Mouse (Mus musculus): ENCODE measurements around the gene Oxct2a.

- TF ChIP-seq CTCF (IDR thresholded peaks at IDR 0.05; ENCODE audit: insufficient read depth, low read length) (peak; percentile 43; the same call in 1 of the 2 replicates), POLR2A (IDR thresholded peaks at IDR 0.05; ENCODE audit: borderline replicate concordance, extremely low read depth, low read depth, low read length) (no peak)
Observed at GRCm38 (mm10) chr4:123305789-123306188, 17.6 kb downstream of the Oxct2a start.

All from lung, adult 2 months (tissue).